Mouse (Mus musculus) liver (tissue): ENCODE data around the gene Hrh2.

Experiments
- DNase-seq: peaks from one replicate; pipeline ENCODE4 v3.0.0-alpha.2; 2020; ENCODE audit warnings: mixed read lengths

The Hrh2 gene

DNA sequence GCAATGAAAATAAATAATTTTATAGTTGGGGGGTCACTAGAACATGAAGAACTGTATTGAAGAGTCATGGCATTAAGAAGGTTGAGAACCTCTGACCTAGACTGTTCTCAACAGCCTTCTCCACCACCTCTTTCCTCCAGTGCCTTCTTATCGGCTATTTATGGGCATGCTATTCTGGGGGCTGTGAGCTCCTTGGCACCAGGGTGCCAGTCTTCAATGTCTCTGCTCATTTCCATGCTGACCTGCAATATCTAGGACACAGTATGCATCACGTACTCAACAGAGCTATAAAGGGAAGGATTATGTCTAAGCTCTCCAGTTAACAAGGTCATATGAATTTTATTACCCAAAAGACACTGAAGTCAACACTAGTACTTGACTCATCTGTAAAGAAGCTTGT is 14.6 kb upstream of the Hrh2 start:
- no peak for DNase-seq

DNA sequence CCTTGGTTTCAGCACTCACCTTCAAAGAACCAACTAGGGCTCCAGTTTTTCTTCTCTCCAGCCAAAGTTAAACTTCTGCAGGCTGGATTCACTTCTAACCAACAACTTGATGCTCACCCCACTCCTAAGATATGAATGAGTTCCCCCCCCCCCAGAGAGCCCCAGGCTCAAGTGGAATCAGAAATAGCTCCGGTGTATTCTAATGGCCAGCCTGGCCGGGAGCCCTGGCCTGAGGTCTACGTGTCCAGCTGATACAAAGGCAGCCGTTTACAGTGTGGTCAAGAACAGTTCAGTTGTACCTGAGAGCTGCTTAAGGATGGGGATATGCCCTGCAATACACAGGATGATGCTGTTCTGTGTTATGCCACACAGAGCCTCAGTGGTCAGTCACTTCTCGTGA is 13.3 kb upstream of the Hrh2 start:
- no peak for DNase-seq

DNA sequence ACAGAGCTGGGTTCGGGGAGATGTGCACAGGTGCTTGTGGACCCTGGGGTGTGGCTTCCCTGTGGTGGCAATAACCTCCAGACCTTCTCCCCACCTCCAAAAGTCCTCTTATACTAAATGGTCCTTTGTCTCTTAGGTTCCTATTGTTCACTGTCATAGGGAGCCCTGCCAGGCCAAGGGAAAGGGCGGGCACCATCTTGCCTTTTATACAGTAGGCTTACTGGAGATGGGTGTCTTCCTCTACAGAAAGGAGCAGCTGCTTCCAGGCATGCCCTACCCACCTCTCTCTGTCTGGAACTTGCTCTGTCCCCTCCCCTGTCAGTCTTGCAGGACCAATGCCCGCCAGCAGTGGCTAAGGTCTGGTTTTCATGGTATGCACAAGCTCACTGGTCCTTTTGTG is 12.0 kb upstream of the Hrh2 start:
- DNase-seq: no peak

DNA sequence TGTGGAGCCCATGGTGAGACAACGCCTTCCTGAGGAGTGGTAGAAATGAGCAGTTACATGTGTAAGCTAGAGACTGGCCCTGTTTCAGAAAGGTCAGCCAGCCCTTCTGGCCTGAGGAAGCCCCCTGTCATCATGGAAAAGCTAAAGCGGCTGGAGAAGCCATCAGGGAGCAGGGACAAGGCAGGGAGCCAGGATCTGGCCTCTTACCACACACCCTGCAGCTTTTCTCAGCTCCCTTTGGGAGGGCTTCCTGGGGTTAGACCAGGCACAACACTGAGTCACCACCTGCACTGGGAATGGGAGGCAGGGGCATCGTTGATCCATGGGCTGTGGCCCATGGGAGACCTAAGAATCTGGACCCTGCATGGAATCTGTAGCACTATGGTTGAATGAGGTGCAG is 11.5 kb upstream of the Hrh2 start:
- no peak for DNase-seq

DNA sequence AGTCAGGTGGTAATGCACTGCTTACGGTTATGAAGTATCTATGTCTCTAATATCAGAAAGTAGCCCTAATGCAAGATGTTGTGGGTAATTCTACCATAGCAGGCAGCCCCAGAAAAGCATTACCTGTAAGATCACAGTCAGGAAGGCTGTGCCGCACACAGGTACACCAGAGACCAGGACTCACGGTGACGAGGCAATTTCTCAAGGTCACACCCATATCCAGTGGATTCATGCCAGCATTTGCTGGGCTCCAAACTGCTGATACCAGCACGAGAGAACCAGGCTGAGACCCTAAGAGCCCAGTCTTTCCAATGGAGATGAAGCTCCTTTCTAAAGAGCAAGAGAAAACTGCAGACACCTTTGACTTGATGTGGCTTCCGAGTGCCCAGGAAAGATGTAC is 10.6 kb upstream of the Hrh2 start:
- DNase-seq: no peak

DNA sequence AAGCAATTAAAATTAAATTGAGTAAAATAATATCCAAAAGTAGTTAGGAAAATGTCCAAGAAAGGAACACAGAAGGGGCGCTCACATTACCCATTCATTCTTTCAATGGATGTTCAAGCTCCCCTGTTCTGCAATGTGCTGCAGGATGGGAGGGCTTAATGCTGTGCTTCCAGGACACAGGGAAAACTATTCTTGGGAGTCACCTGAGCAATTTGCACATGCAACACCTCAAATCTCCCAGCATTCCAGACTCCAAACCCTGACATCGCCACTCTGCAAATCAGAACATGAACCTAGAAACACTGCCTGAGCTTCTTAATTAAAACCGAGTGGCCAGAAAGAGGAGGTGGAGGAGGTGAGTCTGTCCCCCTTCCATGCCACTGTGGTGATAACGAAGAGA is 10.0 kb upstream of the Hrh2 start:
- no peak for DNase-seq

DNA sequence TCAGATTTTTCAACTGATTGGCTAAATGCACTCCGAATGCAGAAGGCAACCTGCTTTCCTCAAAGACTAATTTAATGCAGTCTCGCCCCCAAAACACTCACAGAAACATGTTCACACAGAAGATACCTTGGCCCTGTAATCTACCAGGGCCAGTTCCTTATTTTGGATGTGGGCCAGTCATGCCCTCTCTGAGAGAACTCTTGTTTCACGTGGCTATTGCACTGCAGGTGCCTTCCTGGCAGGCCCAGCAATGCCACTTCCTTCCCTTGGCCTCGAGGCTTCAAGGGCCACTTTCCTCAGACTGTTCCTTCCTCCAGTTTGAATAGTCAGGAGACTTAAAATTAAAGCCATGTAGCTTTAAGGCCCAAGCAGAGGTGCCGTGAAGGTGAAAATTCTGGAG is 5.5 kb upstream of the Hrh2 start:
- no peak for DNase-seq

DNA sequence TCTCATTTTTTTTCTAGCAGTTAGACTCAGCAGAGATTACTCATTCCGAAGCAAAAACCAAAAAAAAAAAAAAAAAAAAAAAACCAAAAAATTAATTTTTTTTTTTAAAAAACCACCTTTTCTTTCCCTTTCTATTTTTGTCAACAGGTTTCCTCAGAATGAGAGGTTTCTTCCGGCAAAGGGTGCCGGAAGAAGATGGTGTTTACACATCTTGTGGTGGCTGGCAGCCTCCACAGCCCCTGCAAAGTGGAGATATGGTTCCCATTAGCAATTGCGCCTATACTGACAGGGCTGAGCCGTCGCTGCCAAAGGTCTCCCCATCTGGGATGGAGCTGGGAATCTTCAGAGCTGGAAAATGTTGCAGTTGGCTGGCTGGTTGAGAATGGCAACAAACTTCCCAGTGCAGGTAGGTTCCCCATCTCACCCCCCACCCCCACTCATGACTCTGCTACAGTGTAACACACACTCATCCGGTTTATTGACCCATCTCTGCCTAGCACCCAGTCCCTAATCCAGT is 3.7 kb upstream of the Hrh2 start:
- DNase-seq: no peak

DNA sequence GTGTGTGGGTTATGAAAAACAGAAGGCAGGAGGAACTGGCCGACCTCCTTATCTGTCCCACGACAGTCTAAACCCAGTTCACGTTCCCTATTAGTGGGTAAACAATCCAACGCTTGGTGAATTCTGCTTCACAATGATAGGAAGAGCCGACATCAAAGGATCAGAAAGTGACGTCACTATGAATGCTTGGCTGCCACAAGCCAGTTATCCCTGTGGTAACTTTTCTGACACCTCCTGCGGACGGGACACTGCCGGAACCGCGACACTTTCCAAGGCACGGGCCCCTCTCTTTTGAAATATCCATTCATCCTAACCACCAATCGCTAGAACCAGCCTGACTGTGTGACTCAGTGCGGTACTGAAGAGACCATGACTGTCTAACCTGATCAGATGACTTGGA is 2.0 kb upstream of the Hrh2 start:
- peak; percentile 15 for DNase-seq

DNA sequence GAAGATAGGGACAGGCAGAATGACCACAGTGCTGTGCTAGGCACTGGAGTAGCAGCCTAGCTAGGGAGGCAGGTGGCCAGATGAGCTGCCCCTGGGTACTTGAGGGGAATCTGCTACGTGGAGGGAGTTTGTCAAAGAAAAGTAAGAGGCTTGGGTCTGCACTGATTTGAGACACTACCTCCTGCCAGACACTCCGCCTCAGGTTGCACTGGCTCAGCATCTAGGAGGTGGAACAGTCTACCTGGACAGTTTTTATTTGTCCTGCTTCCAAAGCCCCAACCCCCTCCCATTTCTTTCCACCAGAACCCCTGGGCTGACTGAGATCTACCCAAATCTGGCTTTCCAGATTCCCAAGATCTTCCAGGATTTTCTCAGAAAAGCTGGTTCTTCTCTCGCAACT is 748 bp upstream of the Hrh2 start:
- no peak for DNase-seq

DNA sequence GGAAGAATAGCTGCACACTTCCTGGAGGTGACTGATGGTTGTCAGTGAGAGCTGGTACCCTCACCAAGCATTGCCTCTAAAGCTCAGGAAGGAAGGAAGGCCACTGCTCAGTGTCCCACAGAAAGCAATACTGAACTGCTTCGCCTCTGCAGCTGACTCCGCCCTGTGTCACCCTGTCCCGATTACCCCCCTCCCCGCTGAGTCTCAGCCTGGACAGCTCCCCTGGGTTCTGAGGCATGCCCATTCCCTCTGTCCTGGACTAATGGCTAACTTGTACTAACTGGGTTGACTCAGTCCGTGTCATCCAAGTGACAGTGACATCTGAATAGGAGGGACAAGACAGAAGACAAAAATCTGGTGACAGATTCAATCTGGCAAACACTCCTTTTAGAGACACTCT is 1.7 kb downstream of the Hrh2 start:
- no peak for DNase-seq

DNA sequence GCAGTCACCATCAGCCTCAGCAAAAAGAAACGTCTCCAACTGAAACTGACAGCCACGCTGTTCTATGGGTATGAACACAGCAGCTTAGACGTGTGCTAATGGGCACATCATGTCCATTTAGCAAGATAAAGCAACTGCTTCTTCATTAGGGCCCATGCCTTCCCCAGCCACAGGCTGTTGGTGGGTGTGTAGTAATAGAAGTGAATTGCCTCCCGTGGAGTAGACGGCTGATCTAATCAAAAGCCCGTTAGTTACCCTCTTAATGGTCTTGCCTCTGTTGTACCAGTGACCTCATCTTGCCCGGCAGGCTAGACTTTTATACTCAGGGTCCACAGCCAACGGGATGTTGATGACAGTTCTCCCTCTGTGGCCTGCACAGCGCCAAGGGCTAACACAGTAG is 7.1 kb downstream of the Hrh2 start:
- no peak for DNase-seq

DNA sequence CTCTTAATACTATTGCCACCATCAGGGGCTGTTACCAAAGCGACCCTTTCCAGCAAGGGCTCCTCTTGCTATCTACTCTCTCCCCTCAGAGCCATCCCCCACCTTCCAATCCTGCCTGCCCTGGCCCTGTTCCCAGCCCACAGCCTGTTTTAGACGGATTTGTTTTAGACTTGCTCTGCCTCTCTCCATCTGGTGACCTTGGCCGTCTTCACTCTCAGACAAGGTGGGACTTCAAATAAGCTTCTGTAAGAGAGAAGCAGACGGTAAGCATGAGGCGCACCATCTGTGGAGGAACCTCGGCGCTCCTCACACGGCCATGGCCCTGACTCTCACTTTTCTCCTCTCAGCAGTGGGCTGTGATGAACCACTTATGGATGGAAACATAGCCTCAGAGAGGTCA is 10.5 kb downstream of the Hrh2 start:
- DNase-seq: no peak

DNA sequence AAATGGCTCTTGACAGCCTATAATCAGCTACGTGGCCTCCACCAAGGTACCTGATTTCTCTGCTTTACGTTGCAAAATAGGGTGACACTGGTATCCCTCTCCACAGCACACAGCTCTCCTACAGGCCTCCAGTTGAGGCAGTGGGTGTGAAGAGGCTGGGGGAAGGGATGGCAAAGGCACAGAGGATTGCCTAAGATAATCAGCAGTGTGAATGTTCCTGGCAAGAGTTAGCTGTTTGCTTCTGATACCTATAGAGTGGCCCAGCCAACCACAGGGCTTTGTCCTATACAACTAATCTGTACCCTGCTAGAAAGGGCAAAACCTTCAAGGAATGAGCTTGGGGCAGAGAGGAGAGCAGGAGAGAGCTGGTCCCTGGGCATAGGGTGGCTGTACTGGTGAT is 11.5 kb downstream of the Hrh2 start:
- no peak for DNase-seq

DNA sequence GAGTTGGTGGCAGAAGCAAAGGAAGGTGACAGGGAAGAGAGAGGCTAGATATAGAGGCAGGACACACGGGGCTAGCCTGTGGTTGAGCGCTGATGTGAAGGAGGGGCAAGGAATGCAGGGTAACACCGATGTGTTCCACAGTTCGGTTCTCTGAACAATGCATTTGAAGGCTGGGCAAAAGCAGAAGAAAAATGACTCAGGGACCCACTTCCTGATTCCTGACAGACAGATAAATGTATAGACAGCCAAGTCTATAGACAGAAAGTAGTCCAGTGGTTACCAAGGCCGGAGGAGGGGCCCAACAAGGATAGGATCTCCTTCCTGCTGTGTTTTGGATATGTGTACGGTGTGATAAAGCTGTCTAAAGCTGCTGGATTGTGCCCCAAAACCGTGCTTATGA is 13.3 kb downstream of the Hrh2 start:
- DNase-seq: no peak

DNA sequence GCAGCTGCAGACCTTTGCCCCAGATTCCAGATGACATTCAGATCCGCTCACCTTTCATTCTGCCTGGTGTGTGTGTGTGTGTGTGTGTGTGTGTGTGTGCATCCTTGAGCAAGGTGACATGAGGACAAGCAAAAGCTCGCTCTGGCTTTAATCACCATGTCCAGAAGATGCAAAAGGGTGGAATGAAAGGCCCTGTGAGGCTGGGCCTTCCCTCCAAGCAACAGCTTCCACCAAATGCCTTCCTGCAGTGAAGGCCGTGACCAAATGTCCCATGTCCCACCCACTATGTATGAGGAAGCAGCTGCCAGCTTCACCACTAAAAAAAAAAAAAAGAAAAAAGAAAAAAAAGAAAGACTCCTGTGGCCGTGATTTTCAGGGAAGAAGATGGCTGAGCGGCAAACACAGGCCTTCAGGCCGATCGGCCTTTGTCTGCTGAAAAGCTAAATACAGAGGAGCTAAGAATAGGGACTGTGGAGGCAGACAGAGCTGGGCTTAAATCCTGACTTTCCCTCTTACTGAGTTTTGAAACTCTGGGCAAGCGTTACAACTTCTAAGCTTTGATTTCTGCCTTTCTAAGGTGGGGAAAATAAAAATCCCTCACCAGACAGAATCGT is 14.3 kb downstream of the Hrh2 start:
- no peak for DNase-seq

DNA sequence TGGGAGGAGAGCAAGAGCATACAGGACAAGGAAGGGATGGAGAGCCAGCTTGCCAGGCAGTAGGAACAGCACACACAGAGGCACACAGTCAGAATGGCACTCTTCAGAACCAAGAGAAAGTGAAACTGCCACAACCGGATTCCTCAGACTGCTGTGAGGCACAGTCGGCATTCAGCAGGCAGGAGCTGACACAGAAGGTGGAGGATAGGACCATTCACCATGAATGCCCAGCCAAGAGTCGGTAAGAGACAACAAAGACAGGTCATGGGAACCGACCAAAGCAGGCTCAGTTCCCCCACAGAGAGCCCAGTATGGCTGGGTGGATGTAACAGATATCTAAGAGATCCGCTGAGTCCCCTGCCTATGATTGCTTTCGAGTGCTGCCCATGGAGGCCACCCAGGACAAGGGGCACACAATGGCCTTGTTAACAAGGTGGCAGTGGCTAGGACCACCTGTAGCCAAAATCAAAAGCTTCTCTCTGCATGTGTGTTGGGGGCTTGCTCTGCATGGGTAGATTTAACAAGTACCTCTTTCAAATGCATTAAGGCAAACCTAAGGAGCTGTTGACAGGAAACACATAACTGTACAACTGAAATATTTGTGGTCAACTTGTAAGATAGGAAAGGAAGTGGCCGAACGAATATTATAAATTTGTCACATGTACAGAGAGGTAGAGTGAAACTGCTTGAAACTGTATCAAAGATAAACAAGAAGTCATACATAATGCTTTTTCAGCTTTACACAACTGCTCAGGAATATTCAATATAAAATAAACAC is 17.7 kb downstream of the Hrh2 start:
- no peak for DNase-seq

DNA sequence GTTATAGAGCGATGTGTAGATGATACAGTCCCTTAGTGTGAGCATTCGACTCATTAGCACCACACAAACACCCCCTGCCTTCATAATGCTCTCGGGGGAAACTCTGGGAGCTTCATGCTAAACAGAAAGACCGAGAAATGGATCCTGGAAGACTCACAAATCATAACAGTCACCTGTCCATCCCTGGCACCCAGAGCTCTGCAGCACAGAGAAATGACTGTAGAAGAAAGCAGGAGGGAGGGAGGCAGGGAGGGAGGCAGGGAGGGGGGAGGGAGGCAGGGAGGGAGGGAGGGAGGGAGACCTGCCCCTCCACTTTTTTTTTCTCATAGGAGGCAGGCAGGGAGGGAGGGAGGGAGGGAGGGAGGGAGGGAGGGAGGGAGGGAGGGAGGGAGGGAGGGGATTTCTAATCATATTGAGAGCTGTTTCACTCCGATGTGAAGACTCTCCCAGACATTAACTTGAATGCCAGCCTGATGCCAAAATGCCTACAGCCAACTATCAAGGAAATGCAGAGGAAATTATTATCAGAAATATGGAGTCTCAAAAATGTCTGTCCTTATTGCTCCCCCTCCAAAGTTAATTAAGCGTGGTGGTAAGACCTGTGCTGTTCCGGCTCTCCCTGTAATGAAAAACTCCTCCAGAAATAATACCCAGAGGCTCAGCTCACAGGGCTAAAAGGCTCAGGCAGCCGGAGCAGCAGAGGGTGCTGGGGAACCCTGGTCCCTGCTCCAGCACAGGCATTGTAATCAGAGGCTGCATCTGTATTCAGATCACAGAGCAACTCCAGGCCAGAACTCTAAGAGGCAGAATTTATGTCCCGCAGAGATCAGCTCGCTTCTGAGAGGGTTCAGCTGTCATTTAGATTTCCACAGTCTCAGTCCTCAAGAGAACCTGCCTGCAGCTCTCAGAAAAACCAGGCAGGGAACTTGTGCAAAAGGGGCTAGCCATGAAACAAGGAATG is 19.9 kb downstream of the Hrh2 start:
- no peak for DNase-seq

DNA sequence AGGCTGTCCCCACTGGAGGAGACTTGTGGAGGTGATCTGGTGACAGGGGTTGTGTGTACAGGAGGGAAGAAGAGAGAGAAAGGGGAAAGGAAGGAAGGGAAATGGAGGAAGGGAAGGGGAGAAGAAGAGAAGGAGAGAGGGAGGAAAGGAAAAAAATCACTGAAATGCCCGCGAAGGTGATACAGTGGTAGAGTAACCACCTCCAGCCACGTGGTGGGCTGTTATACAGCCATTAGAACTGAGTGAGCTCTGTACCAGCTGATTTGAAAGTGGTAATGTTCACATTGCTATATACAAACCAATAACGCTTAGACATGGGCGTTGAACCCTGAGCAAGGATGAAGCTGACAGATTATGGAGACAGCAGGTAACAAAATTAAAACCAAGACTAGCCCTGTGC is 20.6 kb downstream of the Hrh2 start:
- DNase-seq: no peak

DNA sequence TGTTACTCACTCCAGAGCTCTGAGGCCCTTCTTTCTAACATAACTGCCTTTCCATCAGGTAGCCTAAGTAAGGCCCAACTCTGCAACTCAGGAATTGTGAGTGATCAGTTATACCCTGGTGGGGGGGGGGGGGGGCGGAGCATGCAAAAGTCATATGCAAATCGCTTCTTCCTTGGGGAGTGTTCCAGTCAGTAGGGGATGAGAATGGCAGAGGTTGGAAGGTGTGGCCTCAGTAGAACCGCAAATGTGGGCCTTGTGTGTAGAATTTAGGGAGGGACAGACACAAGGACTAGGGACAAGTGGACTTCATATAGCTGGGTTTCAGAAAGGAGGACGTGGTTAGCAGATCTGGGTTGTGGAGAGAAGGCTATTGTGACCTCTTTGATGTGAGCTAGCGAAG is 23.3 kb downstream of the Hrh2 start:
- no peak for DNase-seq

DNA sequence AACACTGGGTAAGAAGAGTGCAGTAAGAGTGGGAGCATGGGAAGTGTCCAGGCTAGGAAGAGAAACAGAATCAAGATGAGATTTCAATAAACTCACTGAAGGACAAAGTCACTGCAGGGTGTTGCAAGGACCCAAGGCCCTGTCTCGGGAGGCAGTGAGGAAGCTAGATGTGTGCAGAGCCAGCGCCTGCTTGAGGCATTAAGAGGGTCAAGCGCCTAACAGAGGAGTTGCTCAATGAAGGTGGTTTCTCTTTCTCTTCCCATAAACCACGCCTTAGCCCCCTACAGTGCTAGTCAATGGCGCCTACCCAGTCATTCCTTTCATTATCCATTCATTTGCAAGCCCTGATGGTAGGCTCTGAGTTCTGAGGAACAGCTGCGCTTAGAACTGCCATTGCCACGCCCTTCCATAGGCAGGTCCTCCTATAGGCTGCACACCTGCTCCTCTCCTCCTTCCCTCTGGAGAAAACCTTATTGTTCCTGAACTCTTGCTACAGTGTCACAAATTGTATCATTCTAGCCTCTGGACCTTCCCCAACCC is 23.9 kb downstream of the Hrh2 start:
- peak; percentile 17 for DNase-seq

DNA sequence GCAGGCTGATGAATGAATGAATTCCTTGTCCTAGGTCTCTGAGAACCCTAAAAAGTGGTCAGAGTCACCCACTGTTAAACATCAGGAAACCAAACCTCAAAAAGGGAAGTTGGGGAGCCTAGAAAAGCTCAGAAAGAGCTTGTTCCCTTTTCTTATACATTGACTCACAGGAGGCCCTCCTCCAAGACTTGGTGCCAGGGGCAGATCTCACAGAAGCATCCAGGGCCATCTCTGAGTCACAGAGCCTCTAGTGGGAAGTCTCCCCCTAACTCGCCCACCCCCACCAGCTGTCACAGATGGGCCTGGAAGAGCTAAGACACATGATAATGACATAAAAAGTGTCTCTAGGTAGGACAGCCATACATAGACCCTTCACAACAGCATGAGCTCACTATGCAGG is 26.4 kb downstream of the Hrh2 start:
- no peak for DNase-seq

DNA sequence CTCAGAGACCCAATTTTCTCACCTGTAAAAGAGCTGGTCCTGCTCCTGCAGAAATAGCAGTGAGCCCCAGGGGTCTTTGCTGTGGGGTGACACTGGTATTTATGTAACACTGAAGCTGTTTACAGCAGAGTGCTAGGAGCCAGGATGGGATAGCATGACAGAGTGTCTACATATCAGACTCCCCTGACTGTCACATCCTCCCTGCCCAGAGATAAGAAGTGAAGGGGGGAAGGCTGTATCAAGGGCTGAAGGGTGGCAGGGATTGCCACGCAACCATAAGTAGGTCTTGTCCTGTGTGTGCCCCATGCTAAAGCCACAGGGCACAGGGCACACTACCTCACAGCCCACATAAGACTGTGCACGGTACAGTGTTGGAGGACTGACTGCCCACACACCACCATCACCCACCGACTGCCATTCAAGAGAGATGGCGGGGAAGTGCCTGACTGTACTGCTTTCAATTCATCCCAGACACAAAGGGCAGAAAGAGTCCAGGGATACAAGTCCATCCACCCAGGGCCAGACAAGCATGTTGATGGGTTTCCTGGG is 29.8 kb downstream of the Hrh2 start:
- DNase-seq: no peak
